Mouse (Mus musculus) midbrain, embryonic 15.5 days (tissue): ENCODE data around the gene Atp2a3. TPM values are rescaled to one million over a fixed set of nuclear protein-coding genes. Genes with fewer than 3 reads are reported as not detected.
A peak's percentile ranks its signal among the peaks of the same experiment; 100 is the strongest.

Source experiments
- ATAC-seq: fragments of 200-750 bp; cut with Nextera tagmentation; replicated peaks from 2 replicates; pipeline ENCODE4 v1.8.0; 2017; ENCODE audit warnings: moderate TSS enrichment
- H3K27ac ChIP-seq: fragments of 300-500 bp; sonication (generic); 2 replicates; pipeline ENCODE4 v1.5.1; 2015; ENCODE audit warnings: mild to moderate bottlenecking, inconsistent platforms
- H3K27me3 ChIP-seq: fragments of 300-500 bp; sonication (generic); replicated peaks from 2 replicates; pipeline ENCODE4 v1.6.1; 2015; ENCODE audit warnings: inconsistent platforms
- H3K36me3 ChIP-seq: fragments of 300-500 bp; sonication (generic); replicated peaks from 2 replicates; pipeline ENCODE4 v1.6.1; 2015; ENCODE audit warnings: inconsistent platforms
- H3K4me1 ChIP-seq: fragments of 300-500 bp; sonication (generic); 2 replicates; pipeline ENCODE4 v1.6.1; 2015; ENCODE audit warnings: inconsistent platforms
- H3K4me2 ChIP-seq: fragments of 300-500 bp; sonication (generic); 2 replicates; pipeline ENCODE4 v1.6.1; 2015; ENCODE audit warnings: inconsistent platforms, mild to moderate bottlenecking, moderate library complexity
- H3K4me3 ChIP-seq: fragments of 300-500 bp; sonication (generic); 2 replicates; pipeline ENCODE4 v1.5.1; 2015; ENCODE audit warnings: mild to moderate bottlenecking, inconsistent platforms
- H3K9ac ChIP-seq: fragments of 300-500 bp; sonication (generic); 2 replicates; pipeline ENCODE4 v1.6.1; 2015; ENCODE audit warnings: mild to moderate bottlenecking, inconsistent platforms
- H3K9me3 ChIP-seq: fragments of 300-500 bp; sonication (generic); 2 replicates; pipeline ENCODE4 v1.6.1; 2016; ENCODE audit warnings: inconsistent platforms
- WGBS: fragments of 180-500 bp; shearing (Covaris S2); methylation state at CpG from one replicate; pipeline ENCODE4 v1.1.7; 2015; ENCODE audit warnings: mixed read lengths; 5-methylcytosine and 5-hydroxymethylcytosine counted together
- polyA plus RNA-seq: library from polyadenylated mRNA; unstranded; fragments of >200 nt; fragmentation: Nextera tagmentation; extraction: Ambion mirVana; gene quantifications from 2 replicates; pipeline ENCODE4 v1.2.1, GENCODE M21; 2015

Gene Atp2a3
- polyA plus RNA-seq: 1.0 and 1.1 TPM in 2 replicates

- no peaks in the 10 kb centered on the region for H3K36me3 ChIP-seq
- peak within 1 kb of the TSS; percentile 22 for H3K4me3 ChIP-seq
- H3K4me2 ChIP-seq: peak within 1 kb of the TSS; percentile 39
- peaks cover 47% of the 10 kb centered on the region for H3K27me3 ChIP-seq
- no peak within 1 kb of the TSS for H3K9ac ChIP-seq
- 3% methylated on average over 70 of the region's 70 CpGs for WGBS
- H3K4me1 ChIP-seq: peaks cover 7% of the 10 kb centered on the region
- ATAC-seq: no peak
- H3K9me3 ChIP-seq: no peaks in the 10 kb centered on the region
- H3K27ac ChIP-seq: no peak within 1 kb of the TSS
Observed at GRCm38 (mm10) chr11:72961072-72961980, at the start of gene Atp2a3. Gene Atp2a3, plus strand, starts transcription at chr11:72961169.

GRCm38 (mm10) chr11:72917299-72917996, 43.5 kb upstream of the Atp2a3 start:
- Histone ChIP-seq H3K4me3 (no peak overlapping the region), H3K9ac (no peak overlapping the region), H3K4me2 (no peak overlapping the region), H3K27ac (no peak overlapping the region), H3K4me1 (no peaks in the 10 kb centered on the region), H3K36me3 (peaks cover 65% of the 10 kb centered on the region), H3K27me3 (no peaks in the 10 kb centered on the region), H3K9me3 (no peaks in the 10 kb centered on the region)
- 90% methylated on average over 7 of the region's 7 CpGs for WGBS
- ATAC-seq: no peak

GRCm38 (mm10) chr11:72923116-72923515, 37.9 kb upstream of the Atp2a3 start:
- 92% methylated on average over 4 of the region's 4 CpGs for whole genome bisulfite sequencing
- Histone ChIP-seq H3K27me3 (no peaks in the 10 kb centered on the region), H3K4me2 (no peak overlapping the region), H3K9ac (no peak overlapping the region), H3K4me3 (no peak overlapping the region), H3K27ac (no peak overlapping the region), H3K36me3 (peaks cover 23% of the 10 kb centered on the region), H3K4me1 (0 out of 2 replicates have a peak, but pooled peaks cover 4% of the 10 kb centered on the region), H3K9me3 (no peaks in the 10 kb centered on the region)
- ATAC-seq: no peak

GRCm38 (mm10) chr11:72924458-72924857, 36.5 kb upstream of the Atp2a3 start:
- no peak for ATAC-seq
- H3K27me3 ChIP-seq: no peaks in the 10 kb centered on the region
- no peak overlapping the region for H3K4me2 ChIP-seq
- 0 out of 2 replicates have a peak, but pooled peaks cover 4% of the 10 kb centered on the region for H3K4me1 ChIP-seq
- 95% methylated on average over 1 of the region's 1 CpGs for WGBS
- no peak overlapping the region for H3K27ac ChIP-seq
- no peaks in the 10 kb centered on the region for H3K9me3 ChIP-seq
- H3K36me3 ChIP-seq: peaks cover 16% of the 10 kb centered on the region; the same call in 1 of the 2 replicates
- H3K4me3 ChIP-seq: no peak overlapping the region
- H3K9ac ChIP-seq: no peak overlapping the region

GRCm38 (mm10) chr11:72925067-72925466, 35.9 kb upstream of the Atp2a3 start:
- Histone ChIP-seq H3K9ac (no peak overlapping the region), H3K4me1 (0 out of 2 replicates have a peak, but pooled peaks cover 4% of the 10 kb centered on the region), H3K9me3 (no peaks in the 10 kb centered on the region), H3K27ac (no peak overlapping the region), H3K4me3 (no peak overlapping the region), H3K27me3 (no peaks in the 10 kb centered on the region), H3K36me3 (peaks cover 16% of the 10 kb centered on the region; the same call in 1 of the 2 replicates), H3K4me2 (no peak overlapping the region)
- WGBS: 47% methylated on average over 2 of the region's 2 CpGs
- ATAC-seq: no peak

- Histone ChIP-seq H3K36me3 (peaks cover 16% of the 10 kb centered on the region; the same call in 1 of the 2 replicates), H3K4me1 (0 out of 2 replicates have a peak, but pooled peaks cover 4% of the 10 kb centered on the region), H3K27ac (no peak overlapping the region), H3K9ac (no peak overlapping the region), H3K4me3 (no peak overlapping the region), H3K27me3 (no peaks in the 10 kb centered on the region), H3K4me2 (no peak overlapping the region), H3K9me3 (no peaks in the 10 kb centered on the region)
- WGBS: 54% methylated on average over 13 of the region's 13 CpGs
- ATAC-seq: peak; percentile 66; the same call in 1 of the 2 replicates
Observed at GRCm38 (mm10) chr11:72926226-72926890, 34.6 kb upstream of the Atp2a3 start.

DNA sequence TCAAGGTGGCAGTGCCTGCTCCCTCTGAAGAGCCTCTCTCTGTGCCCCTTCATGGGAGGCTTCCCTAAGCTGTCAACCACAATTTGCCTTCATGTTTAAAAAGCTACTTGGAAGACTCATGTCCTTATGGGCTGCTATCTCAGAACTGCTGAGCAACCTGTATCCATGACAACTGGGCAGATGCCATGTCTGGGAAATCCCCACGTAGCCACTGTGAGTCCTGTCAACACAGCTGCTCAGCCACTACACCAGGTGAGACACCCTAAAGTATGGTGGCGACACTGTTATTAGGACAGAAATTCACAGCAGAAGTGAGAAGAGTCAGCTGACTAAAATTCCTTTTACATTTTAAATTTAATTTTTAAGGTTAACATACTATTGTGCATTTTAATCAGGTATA, 32.5 kb upstream of the Atp2a3 start:
- no peak overlapping the region for H3K9ac ChIP-seq
- H3K4me2 ChIP-seq: no peak overlapping the region
- no peak for ATAC-seq
- no peak overlapping the region for H3K4me3 ChIP-seq
- no peaks in the 10 kb centered on the region; the same call in 1 of the 2 replicates for H3K36me3 ChIP-seq
- H3K27me3 ChIP-seq: no peaks in the 10 kb centered on the region
- H3K9me3 ChIP-seq: no peaks in the 10 kb centered on the region
- H3K4me1 ChIP-seq: 0 out of 2 replicates have a peak, but pooled peaks cover 4% of the 10 kb centered on the region
- no peak overlapping the region for H3K27ac ChIP-seq
- WGBS: 52% methylated on average over 2 of the region's 2 CpGs

DNA sequence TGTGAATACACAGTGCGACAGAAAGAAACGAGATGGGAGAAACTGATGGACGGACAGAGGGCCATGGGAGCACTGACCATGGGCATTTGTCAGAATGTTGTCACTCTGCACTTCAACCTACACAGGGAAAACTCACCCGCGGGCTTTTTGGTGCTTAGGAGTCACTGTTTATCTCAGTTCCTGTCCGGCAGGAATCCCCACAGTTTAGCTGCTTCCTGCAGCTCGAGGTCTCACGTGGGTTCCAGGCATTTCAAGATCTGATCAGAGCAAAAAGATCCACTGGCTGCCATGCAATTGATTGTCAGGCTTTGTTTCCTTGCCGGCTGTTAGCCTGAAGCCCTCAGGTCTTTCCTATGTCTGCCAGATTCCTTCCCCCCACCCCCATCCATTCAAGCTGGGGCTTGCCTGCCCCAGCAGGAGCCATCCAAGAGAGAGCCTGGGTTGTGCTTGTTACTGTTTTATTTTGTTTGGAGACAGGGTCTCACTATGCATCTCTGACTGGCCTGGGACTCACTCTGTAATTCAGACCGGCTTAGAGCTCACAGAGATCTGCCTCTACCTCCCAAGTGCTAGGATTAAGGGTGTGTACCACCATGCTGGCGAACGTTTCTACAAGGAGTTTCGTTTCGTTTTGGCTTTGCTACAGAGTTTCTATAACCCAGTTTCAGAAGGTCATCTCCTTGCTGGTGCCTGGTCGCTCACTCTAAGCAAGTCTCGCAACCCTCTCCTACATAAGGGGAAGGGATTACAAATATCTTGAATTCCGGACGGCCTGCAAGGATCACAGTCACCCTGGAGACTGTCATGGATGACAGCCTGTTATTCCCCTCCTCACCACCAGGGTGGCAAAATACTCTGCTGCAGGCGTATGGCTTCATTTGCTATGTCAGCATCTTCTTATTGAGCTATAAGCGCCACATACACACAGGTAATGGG, 20.5 kb upstream of the Atp2a3 start:
- peak overlapping the region; percentile 26; the same call in 1 of the 2 replicates for H3K9ac ChIP-seq
- H3K9me3 ChIP-seq: no peaks in the 10 kb centered on the region
- peaks cover 8% of the 10 kb centered on the region; the same call in 1 of the 2 replicates for H3K4me1 ChIP-seq
- no peak overlapping the region for H3K27ac ChIP-seq
- H3K27me3 ChIP-seq: no peaks in the 10 kb centered on the region
- peak; percentile 52; the same call in 1 of the 2 replicates for ATAC-seq
- peak overlapping the region; percentile 40 for H3K4me2 ChIP-seq
- H3K4me3 ChIP-seq: peak overlapping the region; percentile 28
- WGBS: 20% methylated on average over 20 of the region's 20 CpGs
- H3K36me3 ChIP-seq: no peaks in the 10 kb centered on the region

DNA sequence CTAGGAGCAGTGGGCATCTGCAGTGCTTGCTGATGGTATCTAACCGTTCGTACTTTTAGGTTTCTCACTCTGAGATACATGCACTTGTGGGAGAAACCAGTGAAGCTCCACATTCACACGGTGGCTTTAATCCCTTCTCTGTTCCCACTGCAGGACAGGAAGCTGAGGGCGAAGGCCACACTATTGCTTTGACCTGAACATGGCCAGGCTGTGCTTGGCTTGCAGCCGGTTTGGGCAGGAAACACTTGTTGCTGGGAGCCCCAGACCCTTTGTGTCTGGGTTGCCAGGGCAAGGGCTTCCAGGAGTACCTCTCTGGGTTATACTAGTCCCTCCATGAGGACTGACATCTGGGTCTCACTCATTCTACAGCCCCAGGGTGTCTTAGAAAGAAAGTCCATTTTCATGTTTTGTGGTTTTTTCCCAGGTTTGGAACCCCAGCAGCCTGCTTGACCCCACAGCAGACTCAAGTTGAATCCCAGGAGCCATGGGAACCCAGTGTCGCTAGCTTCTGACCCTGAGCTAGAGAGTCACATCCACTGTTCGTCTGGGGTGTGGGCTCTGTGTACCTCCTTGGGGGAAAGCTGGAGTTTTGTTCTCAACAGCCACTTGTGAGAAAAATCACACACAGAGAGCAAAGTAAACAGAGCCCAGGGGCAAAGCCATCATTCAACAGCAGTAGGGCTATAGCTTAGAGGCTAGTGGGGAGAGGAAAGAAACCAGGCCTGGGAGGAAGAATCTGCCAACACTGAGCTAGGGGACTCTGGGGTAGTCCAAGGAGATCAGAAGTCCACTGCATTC, 15.8 kb upstream of the Atp2a3 start:
- H3K4me2 ChIP-seq: no peak overlapping the region
- H3K36me3 ChIP-seq: no peaks in the 10 kb centered on the region
- peaks cover 6% of the 10 kb centered on the region; the same call in 1 of the 2 replicates for H3K4me1 ChIP-seq
- 54% methylated on average over 7 of the region's 7 CpGs for WGBS
- H3K4me3 ChIP-seq: no peak overlapping the region
- H3K9ac ChIP-seq: no peak overlapping the region
- H3K27ac ChIP-seq: no peak overlapping the region
- H3K27me3 ChIP-seq: no peaks in the 10 kb centered on the region
- ATAC-seq: no peak
- H3K9me3 ChIP-seq: no peaks in the 10 kb centered on the region

DNA sequence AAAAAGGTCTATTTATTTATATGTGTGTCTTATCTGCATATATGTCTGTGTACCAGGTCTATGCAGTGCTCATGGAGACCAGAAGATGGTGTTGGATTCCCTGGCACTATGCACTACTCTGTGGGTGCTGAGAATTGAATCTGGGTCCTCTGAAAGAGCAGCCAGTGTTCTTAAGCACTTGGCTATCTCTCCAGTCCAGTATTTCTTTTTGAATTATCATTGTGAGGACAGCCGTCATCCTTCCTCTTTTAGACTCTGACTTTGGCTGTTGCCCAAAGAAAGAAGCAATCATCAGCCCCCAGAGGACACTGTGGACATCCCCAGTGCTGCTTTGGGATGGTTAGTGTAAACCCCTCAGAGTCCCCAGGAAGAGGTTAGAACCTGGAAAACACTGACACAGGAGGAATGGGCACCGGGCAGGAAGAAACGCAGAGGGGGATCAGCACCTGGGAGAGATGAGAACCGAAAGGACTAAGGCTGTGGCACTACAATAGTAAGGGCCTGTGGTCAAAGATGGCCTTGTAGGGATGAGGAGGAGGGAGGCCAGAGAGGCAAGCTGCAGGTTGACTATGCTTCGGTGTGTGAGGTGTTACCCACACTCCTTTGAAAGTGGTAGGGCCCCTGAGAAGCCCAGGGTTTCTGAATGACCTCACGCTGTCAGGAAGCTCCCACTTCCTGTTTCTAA, 15.0 kb upstream of the Atp2a3 start:
- Histone ChIP-seq H3K27me3 (no peaks in the 10 kb centered on the region), H3K9ac (no peak overlapping the region), H3K9me3 (no peaks in the 10 kb centered on the region), H3K4me1 (no peaks in the 10 kb centered on the region), H3K4me2 (no peak overlapping the region), H3K27ac (no peak overlapping the region), H3K36me3 (no peaks in the 10 kb centered on the region), H3K4me3 (no peak overlapping the region)
- ATAC-seq: no peak
- WGBS: 70% methylated on average over 6 of the region's 6 CpGs
